Mouse (Mus musculus) thymus, postnatal 25 days (tissue): ENCODE data around the gene Exoc5.
"Not testable (repeated sequence)": the region's sequence is repeated elsewhere in the genome, so short reads cannot be mapped to it uniquely, and the experiment has no call there.

Source experiments
- DNase-seq: peaks from one replicate; pipeline ENCODE4 v3.0.0; 2022

Exoc5 gene

GRCm38 (mm10) chr14:49066274-49066823 lies at the start of gene Exoc5:
TSS of gene Exoc5 (minus strand) at chr14:49066653.
- DNase-seq: peak; percentile 96

- DNase-seq: not testable (repeated sequence)
Observed at GRCm38 (mm10) chr14:49091755-49092154, 25.3 kb upstream of the Exoc5 start.

- DNase-seq: no peak
Observed at GRCm38 (mm10) chr14:49091277-49091676, 24.8 kb upstream of the Exoc5 start.

GRCm38 (mm10) chr14:49090102-49090501 lies 23.6 kb upstream of the Exoc5 start:
- no peak for DNase-seq

- DNase-seq: no peak
Observed at GRCm38 (mm10) chr14:49089461-49090058, 23.1 kb upstream of the Exoc5 start.

- no peak for DNase-seq
Observed at GRCm38 (mm10) chr14:49088155-49089048, 21.9 kb upstream of the Exoc5 start.

GRCm38 (mm10) chr14:49086522-49086921 lies 20.1 kb upstream of the Exoc5 start:
- DNase-seq: no peak

GRCm38 (mm10) chr14:49078820-49079219 lies 12.4 kb upstream of the Exoc5 start:
- no peak for DNase-seq

- no peak for DNase-seq
Observed at GRCm38 (mm10) chr14:49074361-49074760, 7.9 kb upstream of the Exoc5 start.

GRCm38 (mm10) chr14:49073896-49074295 lies 7.4 kb upstream of the Exoc5 start:
- DNase-seq: no peak

- DNase-seq: no peak
Observed at GRCm38 (mm10) chr14:49072837-49073236, 6.4 kb upstream of the Exoc5 start.

GRCm38 (mm10) chr14:49065529-49066273 lies 752 bp downstream of the Exoc5 start, which contains the start of gene Ap5m1:
TSS of gene Ap5m1 (plus strand) at chr14:49066097.
- no peak for DNase-seq

- DNase-seq: no peak
Observed at GRCm38 (mm10) chr14:49063838-49064237, 2.6 kb downstream of the Exoc5 start.

GRCm38 (mm10) chr14:49049492-49049891 lies 17.0 kb downstream of the Exoc5 start:
- no peak for DNase-seq

- DNase-seq: no peak
Observed at GRCm38 (mm10) chr14:49045610-49046009, 20.8 kb downstream of the Exoc5 start.

GRCm38 (mm10) chr14:49028991-49029390 lies 37.5 kb downstream of the Exoc5 start:
- DNase-seq: no peak

GRCm38 (mm10) chr14:49027779-49028368 lies 38.6 kb downstream of the Exoc5 start:
- DNase-seq: no peak

GRCm38 (mm10) chr14:49027040-49027778 lies 39.2 kb downstream of the Exoc5 start:
- DNase-seq: no peak

GRCm38 (mm10) chr14:49019765-49020164 lies 46.7 kb downstream of the Exoc5 start:
- DNase-seq: no peak

GRCm38 (mm10) chr14:49008399-49009189 lies 57.9 kb downstream of the Exoc5 start:
- no peak for DNase-seq

- no peak for DNase-seq
Observed at GRCm38 (mm10) chr14:49007979-49008378, 58.5 kb downstream of the Exoc5 start.
